Mouse (Mus musculus): ENCODE measurements around the gene Btnl1. TPM values are rescaled to one million over a fixed set of nuclear protein-coding genes. Genes with fewer than 3 reads are reported as not detected.

The Btnl1 gene
- polyA plus RNA-seq, 1 experiment from 2014 or later, result not detected

- H3K4me1 ChIP-seq, result no peaks in the 10 kb centered on the region
- no peak overlapping the region for H3K4me3 ChIP-seq
- H3K9me3 ChIP-seq, result no peaks in the 10 kb centered on the region
- H3K27me3 ChIP-seq (replicated peaks; ENCODE audit: low read depth, poor library complexity, severe bottlenecking), result no peaks in the 10 kb centered on the region
- H3K36me3 ChIP-seq (replicated peaks), result no peaks in the 10 kb centered on the region
- WGBS, result 87% methylated on average over 3 of the region's 3 CpGs
- DNase-seq (ENCODE audit: low spot score), result no peak
- H3K27ac ChIP-seq (replicated peaks), result no peak overlapping the region
Observed at GRCm38 (mm10) chr17:34363676-34364310, 13.1 kb upstream of the Btnl1 start.

- Histone ChIP-seq H3K9me3 (no peaks in the 10 kb centered on the region), H3K27ac (replicated peaks) (no peak overlapping the region), H3K27me3 (replicated peaks; ENCODE audit: low read depth, poor library complexity, severe bottlenecking) (no peaks in the 10 kb centered on the region), H3K36me3 (replicated peaks) (no peaks in the 10 kb centered on the region), H3K4me1 (no peaks in the 10 kb centered on the region), H3K4me3 (no peak overlapping the region)
- 72% methylated on average over 10 of the region's 10 CpGs for WGBS
- no peak for DNase-seq (ENCODE audit: low spot score)
Observed at GRCm38 (mm10) chr17:34365031-34365430, 11.9 kb upstream of the Btnl1 start.

GRCm38 (mm10) chr17:34370563-34370962 is 6.4 kb upstream of the Btnl1 start:
- H3K27ac ChIP-seq (replicated peaks), result no peak overlapping the region
- H3K36me3 ChIP-seq (replicated peaks), result no peaks in the 10 kb centered on the region
- no peaks in the 10 kb centered on the region for H3K9me3 ChIP-seq
- DNase-seq (ENCODE audit: low spot score), result no peak
- H3K27me3 ChIP-seq (replicated peaks; ENCODE audit: low read depth, poor library complexity, severe bottlenecking), result no peaks in the 10 kb centered on the region
- no peak overlapping the region for H3K4me3 ChIP-seq
- 87% methylated on average over 4 of the region's 4 CpGs for WGBS
- no peaks in the 10 kb centered on the region for H3K4me1 ChIP-seq

- no peaks in the 10 kb centered on the region for H3K36me3 ChIP-seq (replicated peaks)
- no peaks in the 10 kb centered on the region for H3K4me1 ChIP-seq
- 82% methylated on average over 6 of the region's 6 CpGs for WGBS
- H3K27me3 ChIP-seq (replicated peaks; ENCODE audit: low read depth, poor library complexity, severe bottlenecking), result no peaks in the 10 kb centered on the region
- no peak overlapping the region for H3K4me3 ChIP-seq
- H3K9me3 ChIP-seq, result no peaks in the 10 kb centered on the region
- DNase-seq (ENCODE audit: low spot score), result no peak
- no peak overlapping the region for H3K27ac ChIP-seq (replicated peaks)
Observed at GRCm38 (mm10) chr17:34373055-34373709, 3.8 kb upstream of the Btnl1 start.

GRCm38 (mm10) chr17:34377450-34378209 is 698 bp downstream of the Btnl1 start:
- no peaks in the 10 kb centered on the region; the same call in 1 of the 2 replicates for H3K27me3 ChIP-seq (replicated peaks; ENCODE audit: low read depth, poor library complexity, severe bottlenecking)
- 66% methylated on average over 6 of the region's 6 CpGs for WGBS

GRCm38 (mm10) chr17:34378716-34379115 is 1.8 kb downstream of the Btnl1 start:
- no peaks in the 10 kb centered on the region for H3K9me3 ChIP-seq
- H3K4me1 ChIP-seq, result no peaks in the 10 kb centered on the region
- 82% methylated on average over 2 of the region's 2 CpGs for WGBS
- DNase-seq (ENCODE audit: low spot score), result no peak
- no peak overlapping the region for H3K27ac ChIP-seq (replicated peaks)
- H3K27me3 ChIP-seq (replicated peaks; ENCODE audit: low read depth, poor library complexity, severe bottlenecking), result no peaks in the 10 kb centered on the region; the same call in 1 of the 2 replicates
- H3K36me3 ChIP-seq (replicated peaks), result no peaks in the 10 kb centered on the region
- no peak overlapping the region for H3K4me3 ChIP-seq

More at GRCm38 (mm10) chr17:34377450-34378209, 698 bp downstream of the Btnl1 start:
- H3K4me3 ChIP-seq, result no peak overlapping the region
- no peaks in the 10 kb centered on the region for H3K4me1 ChIP-seq
- no peak for DNase-seq (ENCODE audit: low spot score)
- no peak overlapping the region for H3K27ac ChIP-seq (replicated peaks)
- H3K36me3 ChIP-seq (replicated peaks), result no peaks in the 10 kb centered on the region
- H3K9me3 ChIP-seq, result no peaks in the 10 kb centered on the region

GRCm38 (mm10) chr17:34379451-34379850 is 2.5 kb downstream of the Btnl1 start:
- DNase-seq (ENCODE audit: low spot score), result no peak
- Histone ChIP-seq H3K4me1 (no peaks in the 10 kb centered on the region), H3K27me3 (replicated peaks; ENCODE audit: low read depth, poor library complexity, severe bottlenecking) (no peaks in the 10 kb centered on the region; the same call in 1 of the 2 replicates), H3K9me3 (no peaks in the 10 kb centered on the region), H3K4me3 (no peak overlapping the region), H3K36me3 (replicated peaks) (no peaks in the 10 kb centered on the region), H3K27ac (replicated peaks) (no peak overlapping the region)
- WGBS, result 89% methylated on average over 7 of the region's 7 CpGs

- Histone ChIP-seq H3K36me3 (replicated peaks) (no peaks in the 10 kb centered on the region), H3K9me3 (no peaks in the 10 kb centered on the region)
- no peak for DNase-seq (ENCODE audit: low spot score)
Observed at GRCm38 (mm10) chr17:34381876-34382275, 4.9 kb downstream of the Btnl1 start.

GRCm38 (mm10) chr17:34383212-34383611 is 6.3 kb downstream of the Btnl1 start:
- 75% methylated on average over 7 of the region's 7 CpGs for WGBS
- no peaks in the 10 kb centered on the region for H3K4me1 ChIP-seq
- no peaks in the 10 kb centered on the region; the same call in 1 of the 2 replicates for H3K27me3 ChIP-seq (replicated peaks; ENCODE audit: low read depth, poor library complexity, severe bottlenecking)
- H3K9me3 ChIP-seq, result no peaks in the 10 kb centered on the region
- no peaks in the 10 kb centered on the region for H3K36me3 ChIP-seq (replicated peaks)
- DNase-seq (ENCODE audit: low spot score), result peak; percentile 12
- H3K4me3 ChIP-seq, result no peak overlapping the region
- H3K27ac ChIP-seq (replicated peaks), result no peak overlapping the region

More at GRCm38 (mm10) chr17:34381876-34382275, 4.9 kb downstream of the Btnl1 start:
- no peaks in the 10 kb centered on the region for H3K4me1 ChIP-seq
- WGBS, result 77% methylated on average over 11 of the region's 11 CpGs
- H3K27ac ChIP-seq (replicated peaks), result no peak overlapping the region
- H3K27me3 ChIP-seq (replicated peaks; ENCODE audit: low read depth, poor library complexity, severe bottlenecking), result no peaks in the 10 kb centered on the region; the same call in 1 of the 2 replicates
- no peak overlapping the region for H3K4me3 ChIP-seq

- Histone ChIP-seq H3K9me3 (no peaks in the 10 kb centered on the region), H3K4me1 (no peaks in the 10 kb centered on the region), H3K27ac (replicated peaks) (no peak overlapping the region), H3K36me3 (replicated peaks) (no peaks in the 10 kb centered on the region), H3K27me3 (replicated peaks; ENCODE audit: low read depth, poor library complexity, severe bottlenecking) (0 out of 2 replicates have a peak, but pooled peaks cover 4% of the 10 kb centered on the region), H3K4me3 (no peak overlapping the region)
- WGBS, result 77% methylated on average over 3 of the region's 3 CpGs
- DNase-seq (ENCODE audit: low spot score), result no peak
Observed at GRCm38 (mm10) chr17:34384699-34385098, 7.8 kb downstream of the Btnl1 start.

- 78% methylated on average over 2 of the region's 2 CpGs for WGBS
- no peak for DNase-seq (ENCODE audit: low spot score)
Observed at GRCm38 (mm10) chr17:34386656-34387055, 9.7 kb downstream of the Btnl1 start.

GRCm38 (mm10) chr17:34388513-34388912 is 11.6 kb downstream of the Btnl1 start:
- WGBS, result 38% methylated on average over 4 of the region's 4 CpGs
- Histone ChIP-seq H3K4me1 (peaks cover 6% of the 10 kb centered on the region; the same call in 1 of the 2 replicates), H3K27ac (replicated peaks) (no peak overlapping the region), H3K9me3 (no peaks in the 10 kb centered on the region), H3K36me3 (replicated peaks) (no peaks in the 10 kb centered on the region), H3K4me3 (no peak overlapping the region), H3K27me3 (replicated peaks; ENCODE audit: low read depth, poor library complexity, severe bottlenecking) (peaks cover 24% of the 10 kb centered on the region)
- peak; percentile 33 for DNase-seq (ENCODE audit: low spot score)

More at GRCm38 (mm10) chr17:34386656-34387055, 9.7 kb downstream of the Btnl1 start:
- Histone ChIP-seq H3K4me3 (no peak overlapping the region), H3K9me3 (no peaks in the 10 kb centered on the region), H3K4me1 (no peaks in the 10 kb centered on the region), H3K27me3 (replicated peaks; ENCODE audit: low read depth, poor library complexity, severe bottlenecking) (peaks cover 12% of the 10 kb centered on the region), H3K27ac (replicated peaks) (no peak overlapping the region), H3K36me3 (replicated peaks) (no peaks in the 10 kb centered on the region)
